Mouse (Mus musculus) lung, embryonic 16.5 days (tissue): ENCODE measurements around the gene Chd6. TPM values are rescaled to one million over a fixed set of nuclear protein-coding genes. Genes with fewer than 3 reads are reported as not detected.
A peak's percentile ranks its signal among the peaks of the same experiment; 100 is the strongest.

Experiments used
- ATAC-seq: fragments of 200-750 bp; cut with Nextera tagmentation; 2 replicates; pipeline ENCODE4 v1.8.0; 2017; ENCODE audit warnings: low read depth, mild to moderate bottlenecking, moderate library complexity
- H3K27ac ChIP-seq: fragments of 300-500 bp; sonication (generic); 2 replicates; pipeline ENCODE4 v1.5.1; 2014; ENCODE audit warnings: mild to moderate bottlenecking, control low read depth, low read length
- H3K27me3 ChIP-seq: fragments of 300-500 bp; sonication (generic); 2 replicates; pipeline ENCODE4 v1.6.1; 2014; ENCODE audit warnings: low read depth, low read length, mixed read lengths; ENCODE audit not compliant: control insufficient read depth, insufficient read depth
- H3K36me3 ChIP-seq: fragments of 300-500 bp; sonication (generic); 2 replicates; pipeline ENCODE4 v1.6.1; 2014; ENCODE audit warnings: low read length; ENCODE audit not compliant: control insufficient read depth, insufficient read depth
- H3K4me1 ChIP-seq: fragments of 300-500 bp; sonication (generic); replicated peaks from 2 replicates; pipeline ENCODE4 v1.6.1; 2014; ENCODE audit warnings: low read length, mixed read lengths; ENCODE audit not compliant: control insufficient read depth, insufficient read depth
- H3K4me2 ChIP-seq: fragments of 300-500 bp; sonication (generic); 2 replicates; pipeline ENCODE4 v1.6.1; 2014; ENCODE audit warnings: low read depth, low read length, control low read depth
- H3K4me3 ChIP-seq: fragments of 300-500 bp; sonication (generic); 2 replicates; pipeline ENCODE4 v1.5.1; 2014; ENCODE audit warnings: mild to moderate bottlenecking, low read length, control low read depth
- H3K9ac ChIP-seq: fragments of 300-500 bp; sonication (generic); 2 replicates; pipeline ENCODE4 v1.6.1; 2014; ENCODE audit warnings: low read length, control low read depth
- H3K9me3 ChIP-seq: fragments of 300-500 bp; sonication (generic); 2 replicates; pipeline ENCODE4 v1.6.1; 2016; ENCODE audit warnings: low read length; ENCODE audit not compliant: control insufficient read depth
- WGBS: fragments of 180-500 bp; shearing (Covaris S2); extraction: QIAGEN DNeasy Blood & Tissue Kit; methylation state at CpG from one replicate; pipeline ENCODE4 v1.1.7; 2014; 5-methylcytosine and 5-hydroxymethylcytosine counted together
- polyA plus RNA-seq: library from polyadenylated mRNA; unstranded; fragments of >200 nt; fragmentation: Nextera tagmentation; extraction: Ambion mirVana; gene quantifications from 2 replicates; pipeline ENCODE4 v1.2.1, GENCODE M21; 2015

Chd6 gene
- polyA plus RNA-seq, 1 experiment from 2014 or later: 33.8 TPM

DNA sequence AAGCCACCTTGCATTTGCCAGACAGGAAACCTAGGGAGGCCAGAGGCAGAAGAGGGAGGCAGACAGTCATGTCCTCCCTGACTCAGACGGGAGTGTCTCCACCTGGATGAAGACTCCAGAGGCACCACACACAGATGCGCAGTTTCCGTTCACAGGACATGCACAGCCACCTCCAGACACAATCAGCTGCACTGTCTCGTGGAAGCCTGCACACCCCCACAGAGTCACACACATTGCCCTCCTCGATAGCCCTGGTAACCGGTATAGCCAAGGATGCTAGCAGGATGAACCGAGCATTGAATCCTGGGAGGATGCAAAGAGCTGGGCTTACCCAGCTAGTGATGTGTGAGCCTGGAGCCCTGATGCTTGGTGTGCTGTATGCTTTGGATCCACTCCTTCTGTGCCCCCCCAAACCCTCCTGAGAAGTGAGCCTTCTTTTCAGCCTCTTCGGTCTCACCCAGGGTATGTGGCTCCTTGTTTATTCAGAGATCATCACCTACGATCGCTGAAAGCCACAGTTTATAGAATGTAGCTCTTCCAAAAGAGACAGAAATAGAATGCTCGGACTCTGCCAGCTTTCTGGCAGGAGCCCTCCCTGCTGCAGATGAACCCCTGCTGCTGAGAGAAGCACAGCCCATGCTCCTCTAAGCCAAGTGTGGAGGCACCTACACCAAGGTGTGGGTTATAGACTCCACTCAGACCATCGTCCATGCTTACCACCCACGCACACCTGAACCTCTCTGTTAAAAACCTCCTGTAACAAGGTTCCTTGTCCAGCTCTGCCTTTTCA lies 192.9 kb downstream of the Chd6 start:
- H3K27ac ChIP-seq: no peak overlapping the region
- H3K36me3 ChIP-seq: no peaks in the 10 kb centered on the region

DNA sequence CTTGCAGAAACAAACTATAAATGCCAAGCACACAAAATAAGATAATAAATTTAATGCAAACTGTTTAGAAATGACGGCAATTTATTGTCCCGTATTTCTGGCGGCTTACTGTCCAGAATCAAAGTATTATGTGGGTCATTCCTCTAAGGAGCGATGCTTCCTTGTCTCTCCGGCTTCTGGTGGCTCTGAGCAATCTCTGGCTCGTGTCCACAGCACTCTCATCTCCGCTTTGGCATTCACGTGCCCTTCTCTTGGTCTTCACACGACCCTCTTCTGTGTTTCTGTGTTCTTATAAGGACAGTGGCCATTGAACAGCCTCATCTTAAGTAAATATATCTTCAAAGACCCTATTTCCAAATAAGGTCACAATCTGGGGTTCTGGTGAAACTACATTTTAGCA lies 194.2 kb downstream of the Chd6 start:
- H3K9ac ChIP-seq: no peak overlapping the region
- H3K36me3 ChIP-seq: no peaks in the 10 kb centered on the region
- H3K4me1 ChIP-seq: peaks cover 17% of the 10 kb centered on the region
- no peak for ATAC-seq
- H3K4me2 ChIP-seq: no peak overlapping the region
- no peaks in the 10 kb centered on the region for H3K9me3 ChIP-seq
- peaks cover 30% of the 10 kb centered on the region for H3K27me3 ChIP-seq
- H3K4me3 ChIP-seq: no peak overlapping the region
- WGBS: 61% methylated on average over 9 of the region's 9 CpGs
- H3K27ac ChIP-seq: peak overlapping the region; percentile 16; the same call in 1 of the 2 replicates

More for the DNA sequence above, 192.9 kb downstream of the Chd6 start:
- Histone ChIP-seq H3K9ac (no peak overlapping the region), H3K4me3 (no peak overlapping the region), H3K27me3 (peaks cover 23% of the 10 kb centered on the region), H3K9me3 (no peaks in the 10 kb centered on the region), H3K4me1 (peaks cover 18% of the 10 kb centered on the region), H3K4me2 (no peak overlapping the region)
- 59% methylated on average over 13 of the region's 13 CpGs for WGBS
- no peak for ATAC-seq

DNA sequence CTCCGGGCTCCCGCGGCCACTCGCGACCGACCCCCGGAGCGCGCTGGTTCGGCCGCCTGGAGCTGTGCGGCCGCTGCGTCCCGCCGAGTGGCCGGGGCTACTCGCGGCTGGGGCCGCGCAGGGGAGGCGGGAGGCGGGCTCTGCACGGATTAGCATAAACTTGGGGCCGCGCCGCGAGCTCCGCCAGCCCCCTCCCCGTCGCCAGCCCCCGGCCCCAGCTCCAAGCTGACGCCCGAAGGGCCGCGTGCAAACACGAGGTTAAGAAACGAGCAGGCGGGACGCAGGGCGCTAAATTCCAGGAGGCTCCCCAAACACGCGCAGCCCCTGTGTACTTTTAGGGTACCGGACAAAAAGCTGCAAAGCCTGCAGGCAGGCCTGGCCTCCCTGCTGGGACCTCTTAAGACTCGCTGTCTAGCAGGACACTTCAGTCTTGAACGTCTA lies 196.6 kb downstream of the Chd6 start, which contains the start of gene Emilin3:
TSS of gene Emilin3 (minus strand) at position 98 of the 441 bp plus-strand sequence.
- under 1% methylated on average over 42 of the region's 46 CpGs for WGBS
- ATAC-seq: peak; percentile 60

DNA sequence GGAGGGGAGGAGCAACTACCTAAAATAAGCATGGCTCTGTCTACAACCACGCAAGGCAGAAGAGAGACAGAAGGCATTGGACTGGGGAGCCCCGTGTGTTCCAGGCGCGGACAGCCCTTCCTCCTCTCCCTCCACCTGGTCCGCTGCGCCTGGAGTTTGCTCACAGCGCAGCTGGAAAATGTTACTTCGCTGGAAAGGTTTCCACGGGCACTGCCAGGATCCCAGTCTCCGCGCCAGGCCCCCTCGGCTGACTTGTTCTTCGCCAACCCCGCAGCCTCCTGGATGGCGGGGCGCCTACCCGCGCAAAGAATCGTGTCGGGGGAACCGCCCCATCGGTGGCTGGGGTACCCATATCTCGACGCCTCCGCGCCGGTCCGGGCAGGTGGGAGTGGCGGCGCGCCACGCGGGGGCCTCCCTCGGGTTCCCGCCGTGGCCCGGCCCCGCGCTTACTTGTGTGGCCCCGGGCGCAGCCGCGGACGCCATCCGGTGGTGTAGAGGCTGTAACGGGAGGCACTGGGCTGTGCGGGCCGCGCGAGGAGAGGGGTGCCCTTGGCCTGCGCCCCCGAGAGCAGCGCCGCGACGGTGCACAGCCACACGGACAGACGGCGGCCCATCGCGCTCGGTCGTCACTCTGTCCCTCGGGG lies 197.2 kb downstream of the Chd6 start:
- H3K4me3 ChIP-seq: peak overlapping the region; percentile 59
- ATAC-seq: peak; percentile 44
- no peaks in the 10 kb centered on the region for H3K9me3 ChIP-seq
- no peaks in the 10 kb centered on the region for H3K36me3 ChIP-seq
- H3K9ac ChIP-seq: peak overlapping the region; percentile 67
- H3K27me3 ChIP-seq: peaks cover 30% of the 10 kb centered on the region
- peak overlapping the region; percentile 97 for H3K4me2 ChIP-seq
- H3K27ac ChIP-seq: no peak overlapping the region
- under 1% methylated on average over 64 of the region's 64 CpGs for WGBS
- peaks cover 17% of the 10 kb centered on the region for H3K4me1 ChIP-seq

More for the DNA sequence above, 196.6 kb downstream of the Chd6 start, which contains the start of gene Emilin3:
- H3K27ac ChIP-seq: no peak within 1 kb of the TSS
- peak within 1 kb of the TSS; percentile 97 for H3K4me2 ChIP-seq
- peaks cover 17% of the 10 kb centered on the region for H3K4me1 ChIP-seq
- H3K9me3 ChIP-seq: no peaks in the 10 kb centered on the region
- peak within 1 kb of the TSS; percentile 59 for H3K4me3 ChIP-seq
- no peaks in the 10 kb centered on the region for H3K36me3 ChIP-seq
- H3K9ac ChIP-seq: peak within 1 kb of the TSS; percentile 67
- H3K27me3 ChIP-seq: peaks cover 30% of the 10 kb centered on the region

DNA sequence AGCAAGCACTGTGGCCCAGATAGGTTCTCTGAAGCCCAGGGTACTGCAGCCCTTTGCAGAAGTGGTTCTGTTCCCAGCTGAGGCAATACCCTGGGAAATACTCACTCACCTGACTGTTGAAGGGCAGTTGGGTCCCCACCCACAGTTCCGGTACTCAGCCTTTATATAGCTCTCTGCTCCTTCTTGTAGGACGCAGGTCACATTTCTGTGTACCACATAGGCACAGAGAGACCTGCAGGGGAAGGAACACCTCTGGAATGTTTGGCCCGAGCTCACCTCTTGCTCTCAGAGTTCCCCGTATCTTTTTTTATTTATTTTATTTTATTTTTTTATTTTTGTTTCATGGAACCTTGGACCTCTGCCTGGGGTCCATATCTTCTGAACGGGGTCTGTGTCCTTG lies 198.2 kb downstream of the Chd6 start:
- H3K4me3 ChIP-seq: no peak overlapping the region
- H3K36me3 ChIP-seq: no peaks in the 10 kb centered on the region
- H3K9ac ChIP-seq: no peak overlapping the region
- no peak overlapping the region for H3K27ac ChIP-seq
- no peak for ATAC-seq
- WGBS: 70% methylated on average over 5 of the region's 5 CpGs
- H3K9me3 ChIP-seq: no peaks in the 10 kb centered on the region
- H3K4me1 ChIP-seq: peaks cover 17% of the 10 kb centered on the region
- H3K27me3 ChIP-seq: peaks cover 30% of the 10 kb centered on the region
- no peak overlapping the region for H3K4me2 ChIP-seq

DNA sequence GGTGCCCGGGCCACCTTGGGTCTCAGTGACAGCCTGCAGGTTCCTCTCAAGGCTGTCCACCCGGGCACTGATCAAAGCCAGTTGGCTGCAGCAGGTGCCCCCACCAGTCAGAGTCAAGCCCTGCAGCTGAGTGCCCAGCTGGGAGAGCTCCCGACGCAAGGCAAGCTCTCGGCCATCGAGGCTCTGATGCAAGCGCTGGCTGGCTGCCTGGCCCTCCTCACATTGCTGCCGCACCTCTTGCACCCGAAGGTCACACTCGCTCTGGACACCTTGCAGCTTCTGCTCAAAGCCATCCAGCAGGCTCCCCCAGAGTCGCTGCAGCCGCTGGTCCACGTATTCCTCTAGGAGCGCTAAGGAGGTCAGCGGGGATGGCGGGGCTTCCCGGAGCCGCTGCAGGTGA lies 200.3 kb downstream of the Chd6 start:
- Histone ChIP-seq H3K36me3 (no peaks in the 10 kb centered on the region), H3K9me3 (no peaks in the 10 kb centered on the region), H3K9ac (no peak overlapping the region), H3K27ac (no peak overlapping the region), H3K4me1 (peaks cover 13% of the 10 kb centered on the region), H3K27me3 (peaks cover 30% of the 10 kb centered on the region), H3K4me2 (no peak overlapping the region), H3K4me3 (no peak overlapping the region)
- no peak for ATAC-seq
- 58% methylated on average over 18 of the region's 18 CpGs for WGBS

DNA sequence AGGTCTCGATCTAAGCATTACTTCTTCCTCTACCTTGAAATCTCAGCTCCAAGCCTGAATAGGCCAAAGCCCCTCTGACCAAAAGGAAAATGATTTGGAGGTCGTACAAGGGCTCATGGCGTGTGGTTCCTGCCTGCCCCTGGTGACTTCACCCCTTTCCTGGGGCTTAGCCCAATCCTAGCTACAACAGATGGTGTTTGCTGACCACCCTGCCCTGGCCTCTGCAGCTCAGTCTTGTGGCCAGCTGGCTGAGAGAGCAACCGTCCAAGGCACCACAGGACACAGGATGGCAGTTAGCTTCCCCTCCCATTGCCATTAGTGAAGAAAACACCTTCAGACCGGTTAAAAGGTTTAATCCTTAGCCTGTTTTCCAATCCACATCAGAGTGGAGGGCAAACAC lies 202.8 kb downstream of the Chd6 start:
- H3K27ac ChIP-seq: no peak overlapping the region
- WGBS: 74% methylated on average over 5 of the region's 5 CpGs
- H3K4me3 ChIP-seq: no peak overlapping the region
- H3K9me3 ChIP-seq: no peaks in the 10 kb centered on the region
- H3K36me3 ChIP-seq: no peaks in the 10 kb centered on the region
- no peak overlapping the region for H3K4me2 ChIP-seq
- H3K4me1 ChIP-seq: no peaks in the 10 kb centered on the region
- H3K9ac ChIP-seq: no peak overlapping the region
- no peak for ATAC-seq
- peaks cover 8% of the 10 kb centered on the region for H3K27me3 ChIP-seq

DNA sequence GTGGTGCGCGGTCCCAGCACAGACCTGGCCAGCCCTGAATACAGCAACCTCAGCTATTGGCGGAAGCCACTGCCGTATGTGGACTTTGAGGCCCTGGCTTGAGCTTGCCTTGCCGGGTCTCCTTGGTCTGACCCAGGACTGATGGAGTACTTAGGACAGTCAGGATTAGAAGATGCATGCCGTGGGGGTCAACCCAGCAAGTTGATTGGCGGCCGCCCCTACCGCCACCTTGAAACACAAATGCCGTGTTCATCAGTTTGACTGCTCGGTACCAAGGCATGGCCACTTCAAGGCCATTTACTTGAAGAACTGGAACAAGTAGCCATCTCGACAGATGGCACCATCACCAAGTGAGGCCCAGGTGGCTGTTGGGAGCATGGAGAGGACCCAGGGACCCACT lies 203.6 kb downstream of the Chd6 start:
- no peaks in the 10 kb centered on the region for H3K9me3 ChIP-seq
- WGBS: 94% methylated on average over 12 of the region's 12 CpGs
- H3K27me3 ChIP-seq: peaks cover 1% of the 10 kb centered on the region
- no peaks in the 10 kb centered on the region for H3K36me3 ChIP-seq
- H3K4me3 ChIP-seq: no peak overlapping the region
- no peak overlapping the region for H3K27ac ChIP-seq
- no peak for ATAC-seq
- H3K4me1 ChIP-seq: no peaks in the 10 kb centered on the region
- no peak overlapping the region for H3K4me2 ChIP-seq
- H3K9ac ChIP-seq: no peak overlapping the region

DNA sequence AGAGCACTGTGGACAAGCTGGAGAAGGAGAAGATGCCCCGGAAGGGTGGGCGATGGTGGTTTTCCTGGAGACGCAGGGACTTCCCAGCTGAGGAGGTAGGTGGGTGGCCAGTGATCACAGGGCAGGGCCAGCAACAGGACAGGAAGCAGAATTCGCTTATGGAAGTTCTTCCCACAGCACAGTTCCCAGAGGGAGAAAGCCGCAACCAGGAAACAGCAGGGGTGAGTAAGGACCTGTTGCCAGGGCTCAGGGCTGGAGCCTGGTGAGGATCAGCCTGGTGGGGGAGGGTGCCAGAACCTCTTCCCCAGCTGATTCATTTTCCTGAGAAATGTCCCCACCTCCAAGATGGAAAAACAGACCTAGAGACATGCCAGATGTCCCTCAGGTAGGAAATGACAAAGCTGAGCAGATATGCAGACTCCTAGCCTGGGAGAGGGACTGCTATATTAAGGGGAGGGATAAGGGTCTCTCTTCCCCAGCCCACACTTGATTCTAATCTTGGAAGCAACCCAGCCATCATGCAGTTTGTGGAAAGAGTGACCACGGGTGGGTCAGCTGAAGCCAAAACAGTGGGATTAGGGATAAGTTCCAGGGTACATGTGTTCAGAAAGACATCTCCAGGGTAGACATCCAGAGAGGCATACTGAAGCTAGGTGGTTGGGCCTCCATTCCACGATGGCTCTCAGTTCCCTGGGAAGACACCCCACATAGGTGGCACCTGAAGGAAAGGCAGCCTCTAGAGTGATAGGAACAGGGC lies 207.0 kb downstream of the Chd6 start:
- H3K9ac ChIP-seq: no peak overlapping the region
- H3K27ac ChIP-seq: no peak overlapping the region
- H3K4me1 ChIP-seq: no peaks in the 10 kb centered on the region
- no peak overlapping the region for H3K4me2 ChIP-seq
- no peaks in the 10 kb centered on the region for H3K36me3 ChIP-seq
- no peaks in the 10 kb centered on the region for H3K27me3 ChIP-seq
- 65% methylated on average over 7 of the region's 7 CpGs for WGBS
- no peaks in the 10 kb centered on the region for H3K9me3 ChIP-seq
- no peak for ATAC-seq
- H3K4me3 ChIP-seq: no peak overlapping the region
